Mouse (Mus musculus) C2C12 (cell line): ENCODE measurements at regions not wholly inside any gene's neighbourhood (a gene's known extent, or its start where the extent isn't known, plus 50 kb on each side); places are given as distances from the start of the nearest gene placed in this dataset.
A peak's percentile ranks its signal among the peaks of the same experiment; 100 is the strongest.

Experiments used
- CEBPB ChIP-seq: IDR thresholded peaks from one replicate; pipeline ENCODE4 v1.6.1; 2011; ENCODE audit warnings: low read depth, mild to moderate bottlenecking, control low read depth, moderate library complexity
- CTCF ChIP-seq: IDR thresholded peaks from one replicate; pipeline ENCODE4 v1.5.1; 2011; ENCODE audit not compliant: control insufficient read depth, insufficient read depth, insufficient read length
- FOSL1 ChIP-seq: IDR thresholded peaks from one replicate; pipeline ENCODE4 v1.8.0; 2011; ENCODE audit warnings: mild to moderate bottlenecking, low read length; ENCODE audit not compliant: poor library complexity, insufficient read depth, severe bottlenecking
- MAX ChIP-seq: IDR thresholded peaks from one replicate; pipeline ENCODE4 v1.6.1; 2011; ENCODE audit warnings: mild to moderate bottlenecking, control low read depth
- MYOD1 ChIP-seq: IDR thresholded peaks from one replicate; pipeline ENCODE4 v1.6.1; 2011; ENCODE audit warnings: low read depth; ENCODE audit not compliant: control insufficient read depth, insufficient read length
- MYOG ChIP-seq: IDR thresholded peaks from one replicate; pipeline ENCODE4 v1.6.1; 2011; ENCODE audit not compliant: control insufficient read depth, insufficient read length; ENCODE audit errors: extremely low read depth
- USF1 ChIP-seq: IDR thresholded peaks from one replicate; pipeline ENCODE4 v1.6.1; 2011; ENCODE audit warnings: low read depth, mild to moderate bottlenecking, control low read depth, moderate library complexity

DNA sequence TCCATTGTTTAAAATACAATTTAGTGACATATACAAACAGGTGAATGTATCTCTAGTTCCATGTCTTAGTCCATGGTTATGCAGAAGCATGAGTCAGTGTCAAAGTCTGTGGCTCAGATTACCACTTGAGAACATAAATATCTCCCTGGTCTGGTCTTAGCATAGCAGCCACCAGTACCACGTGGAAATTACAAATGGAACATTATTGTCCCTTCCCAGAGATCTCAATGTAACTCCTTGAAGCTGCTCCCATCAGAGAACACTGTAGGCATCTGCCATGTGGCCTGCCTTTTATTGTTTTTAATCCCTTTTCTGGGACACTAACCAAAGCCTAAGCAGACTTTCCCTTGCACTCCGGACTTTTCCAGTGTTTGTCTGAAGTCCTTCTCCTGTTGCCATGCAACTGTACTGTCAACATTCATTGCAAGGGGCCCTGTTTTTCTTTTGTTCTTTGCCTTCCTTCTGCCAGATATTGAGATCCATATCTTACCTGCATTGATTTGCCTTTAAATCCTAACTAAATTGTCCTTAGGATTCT, 217.7 kb upstream of the Reg3g start:
- TF ChIP-seq MAX (no peak), CTCF (no peak), MYOD1 (peak; percentile 8), USF1 (no peak), MYOG (no peak), CEBPB (no peak), FOSL1 (no peak)
